Mouse (Mus musculus): ENCODE results near the gene Usp37. TPM values are rescaled to one million over a fixed set of nuclear protein-coding genes. Genes with fewer than 3 reads are reported as not detected.

Usp37 gene
- polyA plus RNA-seq, 1 experiment, result 52.1 TPM

DNA sequence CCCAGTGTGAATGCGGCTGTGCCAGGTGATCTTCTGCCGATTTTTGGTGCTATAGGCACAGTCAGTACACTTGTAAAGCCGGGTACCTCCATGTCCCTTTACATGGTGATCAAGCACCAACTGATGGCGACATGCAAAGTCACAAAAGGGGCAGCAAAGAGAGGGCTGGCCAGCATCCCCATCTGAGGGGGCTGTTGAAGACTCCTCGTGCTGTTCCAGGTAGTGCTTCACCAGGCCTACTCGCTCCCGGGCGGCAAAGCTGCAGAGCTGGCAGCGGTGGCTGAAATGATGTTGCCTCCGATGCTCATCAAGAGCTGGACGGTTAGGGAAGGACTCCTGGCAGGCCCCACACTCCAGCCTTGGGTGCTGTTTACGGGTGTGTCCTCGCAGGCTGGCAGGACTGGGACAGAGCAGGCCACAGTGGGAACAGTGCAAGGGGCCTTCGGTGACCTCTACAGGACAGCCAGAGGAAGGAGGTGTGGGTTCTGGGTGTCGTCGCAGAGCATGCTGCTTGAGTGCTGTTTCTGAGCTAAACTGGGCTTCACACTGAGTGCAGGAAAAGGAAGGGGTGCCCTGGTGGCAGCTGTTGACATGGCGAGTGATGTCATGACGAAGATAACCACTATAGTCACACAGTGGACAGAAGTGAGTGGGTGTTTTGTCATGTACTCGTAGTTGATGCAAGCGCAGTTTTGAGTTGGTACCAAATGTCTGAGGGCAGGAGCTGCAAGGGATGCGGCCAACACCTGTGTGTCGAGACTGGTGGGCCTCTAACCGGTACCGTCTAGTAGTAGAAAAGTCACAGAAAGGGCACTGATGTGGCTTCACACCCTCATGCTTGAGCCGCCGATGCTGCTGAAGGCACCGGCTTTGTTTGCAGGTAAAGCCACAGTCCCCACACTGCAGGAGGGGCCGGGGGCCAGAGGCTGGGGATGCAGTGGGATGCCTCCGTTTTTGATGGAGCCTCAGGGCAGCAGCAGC, 25.9 kb upstream of the Usp37 start:
- H3K4me1 ChIP-seq (ENCODE audit: control insufficient read depth, insufficient read depth, low read length), result no peaks in the 10 kb centered on the region
- H3K9ac ChIP-seq (ENCODE audit: low read depth, poor library complexity, severe bottlenecking), result no peak overlapping the region
- peaks cover 67% of the 10 kb centered on the region for H3K36me3 ChIP-seq (ENCODE audit: control insufficient read depth, insufficient read depth, low read length, poor library complexity, severe bottlenecking)
- H3K27ac ChIP-seq (ENCODE audit: insufficient read depth, low read length), result no peak overlapping the region
- H3K27me3 ChIP-seq (ENCODE audit: control insufficient read depth, insufficient read depth, low read length, poor library complexity, severe bottlenecking), result no peaks in the 10 kb centered on the region
- H3K4me3 ChIP-seq (ENCODE audit: low read depth, low read length), result no peak overlapping the region
- TF ChIP-seq CTCF (IDR thresholded peaks at IDR 0.05; ENCODE audit: low read depth, low read length), result no peak
- TF ChIP-seq EP300 (IDR thresholded peaks at IDR 0.05; ENCODE audit: insufficient read depth, low read depth, low read length), result no peak
- no peak for TF ChIP-seq POLR2A (IDR thresholded peaks at IDR 0.05; ENCODE audit: insufficient read depth, low read length)
- no peaks in the 10 kb centered on the region for H3K9me3 ChIP-seq (replicated peaks; ENCODE audit: control insufficient read depth, insufficient read depth, low read length, poor library complexity, severe bottlenecking)

DNA sequence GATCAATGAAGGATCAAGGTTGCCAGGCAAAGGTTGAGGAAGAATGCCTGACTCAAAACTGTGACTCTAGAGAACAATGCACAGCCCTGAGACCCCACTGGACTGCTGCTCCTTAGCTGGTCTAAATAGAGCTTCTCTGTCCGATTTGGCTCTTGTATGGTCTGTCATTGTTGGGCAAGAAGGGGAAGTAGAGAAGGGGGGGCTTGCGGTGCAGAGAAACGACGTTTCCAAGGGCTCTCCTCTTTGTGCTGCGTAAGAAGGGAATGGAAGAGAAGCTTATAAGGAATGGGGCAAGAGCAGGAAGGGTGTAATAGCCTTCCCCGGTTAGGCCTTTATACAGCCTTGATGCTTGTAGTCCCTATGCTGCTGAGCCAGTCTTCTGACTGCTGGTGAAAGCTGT, 21.8 kb upstream of the Usp37 start:
- no peak overlapping the region for H3K27ac ChIP-seq (ENCODE audit: insufficient read depth, low read length)
- no peaks in the 10 kb centered on the region for H3K27me3 ChIP-seq (ENCODE audit: control insufficient read depth, insufficient read depth, low read length, poor library complexity, severe bottlenecking)
- H3K36me3 ChIP-seq (ENCODE audit: control insufficient read depth, insufficient read depth, low read length, poor library complexity, severe bottlenecking), result peaks cover 34% of the 10 kb centered on the region
- H3K4me3 ChIP-seq (ENCODE audit: low read depth, low read length), result no peak overlapping the region
- no peak for TF ChIP-seq POLR2A (IDR thresholded peaks at IDR 0.05; ENCODE audit: insufficient read depth, low read length)
- TF ChIP-seq EP300 (IDR thresholded peaks at IDR 0.05; ENCODE audit: insufficient read depth, low read depth, low read length), result no peak
- TF ChIP-seq CTCF (IDR thresholded peaks at IDR 0.05; ENCODE audit: low read depth, low read length), result no peak
- H3K9me3 ChIP-seq (replicated peaks; ENCODE audit: control insufficient read depth, insufficient read depth, low read length, poor library complexity, severe bottlenecking), result no peaks in the 10 kb centered on the region
- H3K9ac ChIP-seq (ENCODE audit: low read depth, poor library complexity, severe bottlenecking), result no peak overlapping the region
- no peaks in the 10 kb centered on the region for H3K4me1 ChIP-seq (ENCODE audit: control insufficient read depth, insufficient read depth, low read length)

DNA sequence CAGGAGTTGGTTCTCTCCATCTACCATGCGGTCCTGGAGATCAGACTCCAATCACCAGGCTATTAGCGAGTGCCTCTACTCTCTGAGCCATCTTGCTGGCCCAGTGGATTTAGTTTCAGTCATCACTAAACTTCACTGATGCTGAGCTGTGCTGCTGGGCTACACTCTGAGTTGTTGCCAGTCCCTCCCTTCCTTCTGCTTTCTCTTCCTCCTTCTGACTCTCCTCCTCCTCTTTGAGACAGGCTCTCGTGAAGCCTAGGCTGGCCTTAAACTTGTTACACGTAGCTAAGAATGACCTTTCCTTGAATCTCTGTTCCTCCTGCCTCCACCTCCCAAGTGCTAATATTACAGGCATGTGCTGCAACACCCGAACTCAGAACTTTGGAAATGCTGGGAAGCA, 15.0 kb upstream of the Usp37 start:
- no peaks in the 10 kb centered on the region for H3K27me3 ChIP-seq (ENCODE audit: control insufficient read depth, insufficient read depth, low read length, poor library complexity, severe bottlenecking)
- no peak overlapping the region for H3K9ac ChIP-seq (ENCODE audit: low read depth, poor library complexity, severe bottlenecking)
- TF ChIP-seq CTCF (IDR thresholded peaks at IDR 0.05; ENCODE audit: low read depth, low read length), result no peak
- no peaks in the 10 kb centered on the region for H3K4me1 ChIP-seq (ENCODE audit: control insufficient read depth, insufficient read depth, low read length)
- H3K36me3 ChIP-seq (ENCODE audit: control insufficient read depth, insufficient read depth, low read length, poor library complexity, severe bottlenecking), result no peaks in the 10 kb centered on the region
- H3K9me3 ChIP-seq (replicated peaks; ENCODE audit: control insufficient read depth, insufficient read depth, low read length, poor library complexity, severe bottlenecking), result no peaks in the 10 kb centered on the region
- H3K4me3 ChIP-seq (ENCODE audit: low read depth, low read length), result no peak overlapping the region
- no peak overlapping the region for H3K27ac ChIP-seq (ENCODE audit: insufficient read depth, low read length)

DNA sequence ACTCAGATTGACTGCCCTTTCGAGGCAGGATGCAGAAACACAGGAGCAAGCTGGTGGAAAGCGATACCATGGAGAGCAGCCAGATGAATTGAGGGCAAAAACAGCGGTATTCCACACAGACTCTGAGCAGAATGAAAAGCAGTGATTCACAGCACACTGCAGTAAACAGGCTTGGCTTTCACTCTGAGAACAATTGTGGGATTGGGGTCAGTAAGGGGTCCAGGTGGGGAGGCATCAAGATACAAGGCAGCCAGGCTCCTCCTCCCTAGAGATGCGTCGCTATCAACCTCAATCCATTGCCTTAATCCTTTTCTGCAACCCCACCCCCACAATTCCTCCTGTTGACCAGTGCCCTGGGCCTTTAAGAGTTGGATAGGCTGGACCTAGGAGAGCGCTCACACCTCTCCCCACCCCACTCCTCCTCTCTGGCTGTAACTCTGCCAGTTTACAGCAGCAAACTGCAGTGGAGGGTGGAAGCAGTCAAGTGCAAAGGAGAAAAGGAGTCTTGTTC, 1.6 kb downstream of the Usp37 start, which contains the start of gene Plcd4:
TSS of gene Plcd4 (plus strand) at position 438 of the 511 bp plus-strand sequence.
- Histone ChIP-seq H3K27ac (ENCODE audit: insufficient read depth, low read length) (no peak within 1 kb of the TSS), H3K4me1 (ENCODE audit: control insufficient read depth, insufficient read depth, low read length) (no peaks in the 10 kb centered on the region), H3K27me3 (ENCODE audit: control insufficient read depth, insufficient read depth, low read length, poor library complexity, severe bottlenecking) (no peaks in the 10 kb centered on the region), H3K36me3 (ENCODE audit: control insufficient read depth, insufficient read depth, low read length, poor library complexity, severe bottlenecking) (no peaks in the 10 kb centered on the region), H3K9ac (ENCODE audit: low read depth, poor library complexity, severe bottlenecking) (no peak within 1 kb of the TSS), H3K9me3 (replicated peaks; ENCODE audit: control insufficient read depth, insufficient read depth, low read length, poor library complexity, severe bottlenecking) (no peaks in the 10 kb centered on the region), H3K4me3 (ENCODE audit: low read depth, low read length) (no peak within 1 kb of the TSS)
- no peak for TF ChIP-seq POLR2A (IDR thresholded peaks at IDR 0.05; ENCODE audit: insufficient read depth, low read length)

DNA sequence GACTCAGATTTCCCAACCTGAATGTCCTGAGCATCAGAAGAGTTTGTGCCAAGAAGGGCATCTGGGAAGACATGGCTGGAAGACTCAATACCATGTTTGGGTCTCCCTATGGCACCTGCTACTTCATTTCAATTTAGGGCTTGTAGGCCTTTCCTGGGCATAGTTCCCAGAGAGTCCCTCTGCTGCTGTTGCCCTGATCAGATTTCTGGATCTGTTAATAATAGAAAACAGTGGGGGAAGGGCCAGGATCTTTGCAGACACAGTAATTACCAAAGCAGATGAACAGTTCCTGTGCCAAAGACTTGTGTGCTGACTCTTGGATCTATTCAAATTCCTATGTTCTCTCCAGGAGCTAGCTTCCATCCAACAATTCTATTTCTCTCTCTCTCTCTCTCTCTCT, 5.4 kb downstream of the Usp37 start:
- H3K4me3 ChIP-seq (ENCODE audit: low read depth, low read length), result no peak overlapping the region
- H3K9me3 ChIP-seq (replicated peaks; ENCODE audit: control insufficient read depth, insufficient read depth, low read length, poor library complexity, severe bottlenecking), result no peaks in the 10 kb centered on the region
- no peaks in the 10 kb centered on the region for H3K4me1 ChIP-seq (ENCODE audit: control insufficient read depth, insufficient read depth, low read length)
- H3K27me3 ChIP-seq (ENCODE audit: control insufficient read depth, insufficient read depth, low read length, poor library complexity, severe bottlenecking), result no peaks in the 10 kb centered on the region
- no peak overlapping the region for H3K9ac ChIP-seq (ENCODE audit: low read depth, poor library complexity, severe bottlenecking)
- H3K27ac ChIP-seq (ENCODE audit: insufficient read depth, low read length), result no peak overlapping the region
- no peaks in the 10 kb centered on the region for H3K36me3 ChIP-seq (ENCODE audit: control insufficient read depth, insufficient read depth, low read length, poor library complexity, severe bottlenecking)
- no peak for TF ChIP-seq EP300 (IDR thresholded peaks at IDR 0.05; ENCODE audit: insufficient read depth, low read depth, low read length)
- no peak for TF ChIP-seq POLR2A (IDR thresholded peaks at IDR 0.05; ENCODE audit: insufficient read depth, low read length)
- TF ChIP-seq CTCF (IDR thresholded peaks at IDR 0.05; ENCODE audit: low read depth, low read length), result no peak

DNA sequence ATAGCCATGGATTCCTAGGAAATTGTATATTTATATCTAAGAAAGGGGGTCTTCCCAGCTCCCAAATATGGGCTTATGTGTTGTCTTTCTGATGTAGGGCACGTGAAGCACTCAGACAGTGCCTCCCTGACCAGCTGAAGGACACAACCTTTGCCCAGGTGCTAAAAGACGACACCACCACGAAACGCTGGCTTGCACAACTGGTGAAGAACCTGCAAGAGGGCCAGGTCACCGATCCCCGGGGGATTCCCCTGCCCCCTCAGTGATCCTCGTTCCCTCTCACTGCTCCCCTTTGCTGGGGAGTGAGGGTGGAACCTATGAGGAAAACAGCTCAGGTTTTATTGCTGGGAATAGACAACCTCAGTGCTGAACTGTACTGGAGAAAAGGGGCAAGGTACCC, 15.5 kb downstream of the Usp37 start:
- no peak overlapping the region for H3K27ac ChIP-seq (ENCODE audit: insufficient read depth, low read length)
- H3K27me3 ChIP-seq (ENCODE audit: control insufficient read depth, insufficient read depth, low read length, poor library complexity, severe bottlenecking), result no peaks in the 10 kb centered on the region
- H3K36me3 ChIP-seq (ENCODE audit: control insufficient read depth, insufficient read depth, low read length, poor library complexity, severe bottlenecking), result peaks cover 62% of the 10 kb centered on the region
- no peak overlapping the region for H3K9ac ChIP-seq (ENCODE audit: low read depth, poor library complexity, severe bottlenecking)
- no peaks in the 10 kb centered on the region for H3K9me3 ChIP-seq (replicated peaks; ENCODE audit: control insufficient read depth, insufficient read depth, low read length, poor library complexity, severe bottlenecking)
- TF ChIP-seq EP300 (IDR thresholded peaks at IDR 0.05; ENCODE audit: insufficient read depth, low read depth, low read length), result no peak
- no peak for TF ChIP-seq CTCF (IDR thresholded peaks at IDR 0.05; ENCODE audit: low read depth, low read length)
- TF ChIP-seq POLR2A (IDR thresholded peaks at IDR 0.05; ENCODE audit: insufficient read depth, low read length), result no peak
- H3K4me1 ChIP-seq (ENCODE audit: control insufficient read depth, insufficient read depth, low read length), result no peaks in the 10 kb centered on the region
- no peak overlapping the region for H3K4me3 ChIP-seq (ENCODE audit: low read depth, low read length)

Measured in ES-Bruce4 (cell line).